Mouse (Mus musculus) G1E (cell line): ENCODE results near the gene Srsf3.

ENCODE experiments used
- CTCF ChIP-seq: IDR thresholded peaks from 2 replicates; pipeline ENCODE4 v1.5.1; 2012; ENCODE audit warnings: low read depth, low read length, inconsistent platforms, mixed read lengths
- GATA1 ChIP-seq: IDR thresholded peaks from 2 replicates; pipeline ENCODE4 v1.6.1; 2012; ENCODE audit warnings: borderline replicate concordance, low read length, inconsistent platforms, mixed read lengths
- GATA2 ChIP-seq: IDR thresholded peaks from 2 replicates; pipeline ENCODE4 v1.6.1; 2012; ENCODE audit warnings: low read depth, low read length, inconsistent platforms, borderline replicate concordance

GRCm38 (mm10) chr17:29065971-29066370 is 33.5 kb downstream of the Srsf3 start:
- TF ChIP-seq CTCF: no peak
- TF ChIP-seq GATA1: no peak
- TF ChIP-seq GATA2: no peak
